Mouse (Mus musculus) limb, embryonic 10.5 days (tissue): ENCODE measurements around the gene Ephx1. TPM values are rescaled to one million over a fixed set of nuclear protein-coding genes. Genes with fewer than 3 reads are reported as not detected.
A peak's percentile ranks its signal among the peaks of the same experiment; 100 is the strongest.
"Not testable (repeated sequence)": the region's sequence is repeated elsewhere in the genome, so short reads cannot be mapped to it uniquely, and the experiment has no call there.

Experiments
- DNase-seq: peaks from one replicate; pipeline ENCODE4 v3.0.0-alpha.2; 2017; ENCODE audit warnings: low spot score
- H3K27ac ChIP-seq: fragments of 300-500 bp; sonication (generic); 2 replicates; pipeline ENCODE4 v1.5.1; 2016; ENCODE audit warnings: mild to moderate bottlenecking
- H3K27me3 ChIP-seq: fragments of 300-500 bp; sonication (generic); 2 replicates; pipeline ENCODE4 v1.6.1; 2016; ENCODE audit warnings: low read depth, mild to moderate bottlenecking; ENCODE audit not compliant: poor library complexity, severe bottlenecking
- H3K36me3 ChIP-seq: fragments of 300-500 bp; sonication (generic); 2 replicates; pipeline ENCODE4 v1.6.1; 2016; ENCODE audit warnings: mild to moderate bottlenecking, moderate library complexity
- H3K4me1 ChIP-seq: fragments of 300-500 bp; sonication (generic); 2 replicates; pipeline ENCODE4 v1.6.1; 2016
- H3K4me3 ChIP-seq: fragments of 300-500 bp; sonication (generic); 2 replicates; pipeline ENCODE4 v1.5.1; 2016; ENCODE audit warnings: mild to moderate bottlenecking, moderate library complexity
- H3K9me3 ChIP-seq: fragments of 300-500 bp; sonication (generic); replicated peaks from 2 replicates; pipeline ENCODE4 v1.6.1; 2016; ENCODE audit warnings: mild to moderate bottlenecking
- WGBS: fragments of 180-500 bp; shearing (Covaris S2); methylation state at CpG from one replicate; pipeline ENCODE4 v1.1.7; 2016; 5-methylcytosine and 5-hydroxymethylcytosine counted together
- polyA plus RNA-seq: library from polyadenylated mRNA; unstranded; fragments of >200 nt; fragmentation: Nextera tagmentation; extraction: Ambion mirVana; gene quantifications from 2 replicates; pipeline ENCODE4 v1.2.1, GENCODE M21; 2016

Gene Ephx1
- polyA plus RNA-seq, 1 experiment from 2014 or later, result 1.4 TPM

GRCm38 (mm10) chr1:180981298-180982046 is 39.2 kb downstream of the Ephx1 start:
- not testable (repeated sequence) for H3K4me3 ChIP-seq, H3K27ac ChIP-seq, H3K9me3 ChIP-seq, DNase-seq, H3K36me3 ChIP-seq, H3K27me3 ChIP-seq, H3K4me1 ChIP-seq
- 85% methylated on average over 7 of the region's 7 CpGs for WGBS

- Histone ChIP-seq H3K36me3 (no peaks in the 10 kb centered on the region), H3K27me3 (no peaks in the 10 kb centered on the region), H3K27ac (no peak overlapping the region), H3K4me3 (no peak overlapping the region), H3K9me3 (no peaks in the 10 kb centered on the region), H3K4me1 (no peaks in the 10 kb centered on the region)
- 57% methylated on average over 2 of the region's 2 CpGs for WGBS
- no peak for DNase-seq
Observed at GRCm38 (mm10) chr1:180980464-180980863, 40.2 kb downstream of the Ephx1 start.

GRCm38 (mm10) chr1:180979484-180980251 is 41.0 kb downstream of the Ephx1 start:
- H3K27me3 ChIP-seq, result no peaks in the 10 kb centered on the region
- no peak overlapping the region for H3K27ac ChIP-seq
- H3K4me3 ChIP-seq, result no peak overlapping the region
- H3K36me3 ChIP-seq, result no peaks in the 10 kb centered on the region
- 86% methylated on average over 24 of the region's 24 CpGs for WGBS
- no peaks in the 10 kb centered on the region for H3K9me3 ChIP-seq
- H3K4me1 ChIP-seq, result no peaks in the 10 kb centered on the region
- no peak for DNase-seq

GRCm38 (mm10) chr1:180976110-180976679 is 44.5 kb downstream of the Ephx1 start:
- no peaks in the 10 kb centered on the region for H3K27me3 ChIP-seq
- no peak for DNase-seq
- 66% methylated on average over 4 of the region's 4 CpGs for WGBS
- H3K9me3 ChIP-seq, result no peaks in the 10 kb centered on the region
- no peak overlapping the region for H3K4me3 ChIP-seq
- H3K36me3 ChIP-seq, result no peaks in the 10 kb centered on the region
- no peak overlapping the region for H3K27ac ChIP-seq
- H3K4me1 ChIP-seq, result peaks cover 3% of the 10 kb centered on the region; the same call in 1 of the 2 replicates

GRCm38 (mm10) chr1:180974126-180974746 is 46.5 kb downstream of the Ephx1 start:
- no peak overlapping the region for H3K4me3 ChIP-seq
- no peaks in the 10 kb centered on the region for H3K9me3 ChIP-seq
- H3K27me3 ChIP-seq, result no peaks in the 10 kb centered on the region
- WGBS, result 62% methylated on average over 14 of the region's 14 CpGs
- no peak overlapping the region for H3K27ac ChIP-seq
- peak; percentile 60 for DNase-seq
- H3K4me1 ChIP-seq, result peaks cover 3% of the 10 kb centered on the region
- no peaks in the 10 kb centered on the region for H3K36me3 ChIP-seq

GRCm38 (mm10) chr1:180972941-180973340 is 47.8 kb downstream of the Ephx1 start:
- Histone ChIP-seq H3K27me3 (no peaks in the 10 kb centered on the region), H3K4me1 (peaks cover 3% of the 10 kb centered on the region), H3K4me3 (no peak overlapping the region), H3K27ac (no peak overlapping the region), H3K36me3 (no peaks in the 10 kb centered on the region; the same call in 1 of the 2 replicates), H3K9me3 (no peaks in the 10 kb centered on the region)
- 86% methylated on average over 10 of the region's 11 CpGs for WGBS
- no peak for DNase-seq

- Histone ChIP-seq H3K27ac (no peak overlapping the region), H3K27me3 (no peaks in the 10 kb centered on the region), H3K9me3 (no peaks in the 10 kb centered on the region), H3K4me1 (no peaks in the 10 kb centered on the region; the same call in 1 of the 2 replicates), H3K36me3 (peaks cover 4% of the 10 kb centered on the region; the same call in 1 of the 2 replicates), H3K4me3 (no peak overlapping the region)
- WGBS, result 89% methylated on average over 7 of the region's 7 CpGs
- no peak for DNase-seq
Observed at GRCm38 (mm10) chr1:180967261-180967660, 53.4 kb downstream of the Ephx1 start.

- Histone ChIP-seq H3K27ac (no peak overlapping the region), H3K4me1 (no peaks in the 10 kb centered on the region; the same call in 1 of the 2 replicates), H3K27me3 (no peaks in the 10 kb centered on the region), H3K4me3 (no peak overlapping the region), H3K9me3 (no peaks in the 10 kb centered on the region), H3K36me3 (peaks cover 4% of the 10 kb centered on the region; the same call in 1 of the 2 replicates)
- WGBS, result 71% methylated on average over 3 of the region's 3 CpGs
- DNase-seq, result no peak
Observed at GRCm38 (mm10) chr1:180966542-180966941, 54.2 kb downstream of the Ephx1 start.

GRCm38 (mm10) chr1:180965786-180966185 is 54.9 kb downstream of the Ephx1 start:
- Histone ChIP-seq H3K27ac (no peak overlapping the region), H3K4me1 (no peaks in the 10 kb centered on the region; the same call in 1 of the 2 replicates), H3K4me3 (no peak overlapping the region), H3K36me3 (peaks cover 4% of the 10 kb centered on the region; the same call in 1 of the 2 replicates), H3K27me3 (no peaks in the 10 kb centered on the region), H3K9me3 (no peaks in the 10 kb centered on the region)
- DNase-seq, result no peak
- WGBS, result 90% methylated on average over 3 of the region's 3 CpGs

- no peaks in the 10 kb centered on the region for H3K9me3 ChIP-seq
- H3K27me3 ChIP-seq, result no peaks in the 10 kb centered on the region
- WGBS, result 67% methylated on average over 3 of the region's 3 CpGs
- H3K4me3 ChIP-seq, result no peak overlapping the region
- H3K4me1 ChIP-seq, result peaks cover 6% of the 10 kb centered on the region
- DNase-seq, result no peak
- peaks cover 5% of the 10 kb centered on the region; the same call in 1 of the 2 replicates for H3K36me3 ChIP-seq
- H3K27ac ChIP-seq, result no peak overlapping the region
Observed at GRCm38 (mm10) chr1:180958797-180959196, 61.9 kb downstream of the Ephx1 start.

GRCm38 (mm10) chr1:180957989-180958388 is 62.7 kb downstream of the Ephx1 start:
- peaks cover 5% of the 10 kb centered on the region; the same call in 1 of the 2 replicates for H3K36me3 ChIP-seq
- 85% methylated on average over 3 of the region's 3 CpGs for WGBS
- H3K27ac ChIP-seq, result no peak overlapping the region

GRCm38 (mm10) chr1:180956973-180957381 is 63.7 kb downstream of the Ephx1 start:
- peaks cover 5% of the 10 kb centered on the region; the same call in 1 of the 2 replicates for H3K36me3 ChIP-seq
- H3K27me3 ChIP-seq, result no peaks in the 10 kb centered on the region
- no peak for DNase-seq
- no peak overlapping the region for H3K4me3 ChIP-seq
- H3K4me1 ChIP-seq, result peaks cover 9% of the 10 kb centered on the region
- 89% methylated on average over 8 of the region's 8 CpGs for WGBS
- H3K27ac ChIP-seq, result no peak overlapping the region
- H3K9me3 ChIP-seq, result no peaks in the 10 kb centered on the region

More at GRCm38 (mm10) chr1:180957989-180958388, 62.7 kb downstream of the Ephx1 start:
- no peak for DNase-seq
- Histone ChIP-seq H3K4me3 (no peak overlapping the region), H3K9me3 (no peaks in the 10 kb centered on the region), H3K4me1 (peaks cover 9% of the 10 kb centered on the region), H3K27me3 (no peaks in the 10 kb centered on the region)
